Mouse (Mus musculus) CH12.LX (cell line): ENCODE results near the gene Gfpt1. TPM values are rescaled to one million over a fixed set of nuclear protein-coding genes. Genes with fewer than 3 reads are reported as not detected.

Source experiments
- DNase-seq: peaks from one replicate; pipeline ENCODE4 v3.0.0-alpha.2; 2013; ENCODE audit errors: extremely low read depth
- H3K27ac ChIP-seq: 2 replicates; pipeline ENCODE4 v1.5.1; 2012; ENCODE audit warnings: low read depth, mild to moderate bottlenecking, control low read depth, moderate library complexity; ENCODE audit not compliant: insufficient read depth
- H3K27me3 ChIP-seq: replicated peaks from 2 replicates; pipeline ENCODE3; 2012; ENCODE audit warnings: inconsistent platforms
- H3K36me3 ChIP-seq, 2 experiments: replicated peaks in 1 of 2; 2 replicates each; pipeline versions ENCODE3 to v1.6.1; 2012; ENCODE audit warnings: inconsistent platforms in 1 of 2, low read length in 1 of 2, mild to moderate bottlenecking in 1 of 2, mixed read lengths in 1 of 2, moderate library complexity in 1 of 2; ENCODE audit not compliant: control insufficient read depth in 1 of 2, insufficient read depth in 1 of 2
- H3K4me1 ChIP-seq, 2 experiments: 2 replicates each; pipeline ENCODE4 v1.6.1; 2012; ENCODE audit warnings: inconsistent platforms in 1 of 2, moderate library complexity in 1 of 2; ENCODE audit not compliant: insufficient read depth in 2 of 2, control insufficient read depth in 1 of 2
- H3K4me2 ChIP-seq: 2 replicates; pipeline ENCODE4 v1.6.1; 2012; ENCODE audit warnings: low read depth, mild to moderate bottlenecking, control low read depth; ENCODE audit not compliant: poor library complexity, insufficient read depth, severe bottlenecking
- H3K4me3 ChIP-seq, 3 experiments: fragments of 150-350 bp in 1 of 3; sonication (generic) in 1 of 3; replicated peaks in 1 of 3; 2 replicates each; pipeline versions ENCODE3 to v1.5.1; 2011 to 2012; ENCODE audit warnings: low read depth in 2 of 3, low read length in 2 of 3, mild to moderate bottlenecking in 2 of 3, moderate library complexity in 2 of 3, control low read depth in 1 of 3, improper control_type of control experiment in 1 of 3, inconsistent platforms in 1 of 3, mixed read lengths in 1 of 3; ENCODE audit not compliant: poor library complexity in 1 of 3
- H3K79me2 ChIP-seq: replicated peaks from 2 replicates; pipeline ENCODE4 v1.6.1; 2012; ENCODE audit warnings: mild to moderate bottlenecking, moderate library complexity; ENCODE audit not compliant: control insufficient read depth, poor library complexity, insufficient read depth, severe bottlenecking; ENCODE audit errors: extremely low read depth
- H3K9ac ChIP-seq: 2 replicates; pipeline ENCODE4 v1.6.1; 2012; ENCODE audit warnings: low read depth, mild to moderate bottlenecking, control low read depth, moderate library complexity; ENCODE audit not compliant: insufficient read depth
- H3K9me3 ChIP-seq: replicated peaks from 2 replicates; pipeline ENCODE3; 2012; ENCODE audit warnings: low read length, inconsistent platforms, mixed read lengths
- CHD2 ChIP-seq: IDR thresholded peaks from 2 replicates; pipeline ENCODE4 v1.6.1; 2011; ENCODE audit warnings: low read length, improper control_type of control experiment
- E2F4 ChIP-seq: IDR thresholded peaks from 2 replicates; pipeline ENCODE4 v1.6.1; 2011; ENCODE audit warnings: low read depth, low read length, improper control_type of control experiment; ENCODE audit not compliant: insufficient replicate concordance
- ELF1 ChIP-seq: IDR thresholded peaks from 2 replicates; pipeline ENCODE4 v1.6.1; 2014; ENCODE audit warnings: low read depth, mild to moderate bottlenecking, inconsistent platforms, low read length, improper control_type of control experiment
- ETS1 ChIP-seq: conservative IDR thresholded peaks from 2 replicates; pipeline ENCODE4 v1.6.1; 2012; ENCODE audit warnings: low read depth, mild to moderate bottlenecking, inconsistent platforms, low read length, improper control_type of control experiment, moderate library complexity
- GABPA ChIP-seq: IDR thresholded peaks from 2 replicates; pipeline ENCODE4 v1.6.1; 2012; ENCODE audit warnings: low read depth, low read length, improper control_type of control experiment, inconsistent platforms; ENCODE audit not compliant: insufficient replicate concordance
- JUN ChIP-seq: IDR thresholded peaks from 2 replicates; pipeline ENCODE4 v1.6.1; 2011; ENCODE audit warnings: low read depth, mild to moderate bottlenecking, low read length, improper control_type of control experiment, moderate library complexity; ENCODE audit not compliant: insufficient read depth
- KAT2A ChIP-seq: IDR thresholded peaks from 2 replicates; pipeline ENCODE4 v1.6.1; 2012; ENCODE audit warnings: low read length, improper control_type of control experiment, inconsistent platforms; ENCODE audit not compliant: insufficient replicate concordance
- MAFK ChIP-seq: IDR thresholded peaks from 2 replicates; pipeline ENCODE4 v1.6.1; 2011; ENCODE audit warnings: low read length, improper control_type of control experiment; ENCODE audit not compliant: insufficient replicate concordance
- MEF2A ChIP-seq: IDR thresholded peaks from 2 replicates; pipeline ENCODE4 v1.6.1; 2014; ENCODE audit warnings: low read depth, mild to moderate bottlenecking, inconsistent platforms, low read length, improper control_type of control experiment, borderline replicate concordance
- MXI1 ChIP-seq: IDR thresholded peaks from 2 replicates; pipeline ENCODE4 v1.6.1; 2011; ENCODE audit warnings: mild to moderate bottlenecking, low read depth, low read length, improper control_type of control experiment
- MYC ChIP-seq: IDR thresholded peaks from 2 replicates; pipeline ENCODE4 v1.6.1; 2011; ENCODE audit warnings: low read depth, mild to moderate bottlenecking, improper control_type of control experiment, low read length
- PAX5 ChIP-seq: IDR thresholded peaks from 2 replicates; pipeline ENCODE4 v1.6.1; 2012; ENCODE audit warnings: low read length, inconsistent platforms, mixed read lengths
- RAD21 ChIP-seq: IDR thresholded peaks from 2 replicates; pipeline ENCODE4 v1.6.1; 2011; ENCODE audit warnings: low read depth, mild to moderate bottlenecking, low read length, improper control_type of control experiment, moderate library complexity
- SIN3A ChIP-seq: IDR thresholded peaks from 2 replicates; pipeline ENCODE4 v1.6.1; 2012; ENCODE audit warnings: low read length, improper control_type of control experiment, inconsistent platforms
- SMC3 ChIP-seq: IDR thresholded peaks from 2 replicates; pipeline ENCODE4 v1.6.1; 2011; ENCODE audit warnings: low read depth, low read length, improper control_type of control experiment
- TCF12 ChIP-seq: IDR thresholded peaks from 2 replicates; pipeline ENCODE4 v1.6.1; 2014; ENCODE audit warnings: low read depth, mild to moderate bottlenecking, inconsistent platforms, low read length, improper control_type of control experiment
- ZKSCAN1 ChIP-seq: IDR thresholded peaks from 2 replicates; pipeline ENCODE4 v1.6.1; 2012; ENCODE audit warnings: low read depth, inconsistent platforms, low read length, improper control_type of control experiment, borderline replicate concordance
- dilution Hi-C: fragments of 300-500 bp; cut with MboI; formaldehyde crosslinking; loops from 2 replicates; pipeline ENCODE4 v1.14.3; 2020; ENCODE audit warnings: low sequenced_read_pairs; ENCODE audit not compliant: extremely low pct_unique_long_range_greater_than_20kb, extremely low pct_ligation_motif_present
- in situ Hi-C: fragments of 300-500 bp; cut with MboI; formaldehyde crosslinking; loops from 3 replicates; pipeline ENCODE4 v1.14.3; 2019; ENCODE audit warnings: low sequenced_read_pairs, low pct_ligation_motif_present, low pct_unique_long_range_greater_than_20kb, mixed read lengths
- polyA plus RNA-seq: library from polyadenylated mRNA; unstranded; fragments of >175 nt; gene quantifications from 2 replicates; pipeline ENCODE4 v1.2.1, GENCODE M21; 2012; ENCODE audit warnings: low read depth; ENCODE audit not compliant: insufficient read length
- total RNA-seq, 2 experiments: library from RNA; depleted of rRNA; stranded (reverse); fragments of 300-350 nt in 1 of 2; fragments of >200 nt in 1 of 2; gene quantifications; 2 replicates each; pipeline ENCODE4 v1.2.3; 2012 to 2014

The Gfpt1 gene
- total and polyA plus RNA-seq, 3 experiments: 24.9 to 35.3 (median 32.1) TPM

GRCm38 (mm10) chr6:87032401-87032800 is 10.2 kb upstream of the Gfpt1 start:
- H3K9ac ChIP-seq: no peak overlapping the region
- in situ Hi-C loops (no loop called here), dilution Hi-C loops (no loop called here)
- no peak overlapping the region for H3K27ac ChIP-seq
- peaks cover 6% of the 10 kb centered on the region for H3K9me3 ChIP-seq
- no peak for TF ChIP-seq KAT2A
- no peak for TF ChIP-seq SMC3
- no peak for TF ChIP-seq RAD21
- no peak for TF ChIP-seq MXI1
- TF ChIP-seq CHD2: no peak
- TF ChIP-seq PAX5: no peak
- no peak for TF ChIP-seq MEF2A
- no peak for TF ChIP-seq ETS1
- no peak for TF ChIP-seq SIN3A
- TF ChIP-seq MYC: no peak
- TF ChIP-seq TCF12: no peak
- TF ChIP-seq MAFK: no peak
- no peak for TF ChIP-seq E2F4
- TF ChIP-seq GABPA: no peak
- TF ChIP-seq ZKSCAN1: no peak
- no peaks in the 10 kb centered on the region for H3K27me3 ChIP-seq
- no peaks in the 10 kb centered on the region for H3K4me1 ChIP-seq
- H3K36me3 ChIP-seq: peaks cover 13 to 32% of the 10 kb centered on the region in 2 experiments
- no peak for DNase-seq
- H3K4me2 ChIP-seq: no peak overlapping the region
- H3K79me2 ChIP-seq: no peaks in the 10 kb centered on the region
- no peak overlapping the region for H3K4me3 ChIP-seq

GRCm38 (mm10) chr6:87034395-87034794 is 8.3 kb upstream of the Gfpt1 start:
- no peak overlapping the region for H3K4me2 ChIP-seq
- no peak overlapping the region for H3K9ac ChIP-seq
- dilution Hi-C loops (no loop called here), in situ Hi-C loops (no loop called here)
- no peak for DNase-seq
- H3K79me2 ChIP-seq: no peaks in the 10 kb centered on the region
- no peak overlapping the region for H3K27ac ChIP-seq
- H3K9me3 ChIP-seq: peaks cover 6% of the 10 kb centered on the region
- H3K27me3 ChIP-seq: no peaks in the 10 kb centered on the region
- peaks cover 0 to 13% of the 10 kb centered on the region in 2 experiments; a peak in 1 of 4 replicates for H3K4me1 ChIP-seq
- no peak overlapping the region for H3K4me3 ChIP-seq
- H3K36me3 ChIP-seq: peaks cover 0 to 15% of the 10 kb centered on the region in 2 experiments
- no peak for TF ChIP-seq TCF12
- no peak for TF ChIP-seq JUN
- no peak for TF ChIP-seq ELF1
- no peak for TF ChIP-seq PAX5
